Mouse (Mus musculus): ENCODE measurements around the gene Cped1. TPM values are rescaled to one million over a fixed set of nuclear protein-coding genes. Genes with fewer than 3 reads are reported as not detected.

Gene Cped1
- total RNA-seq, 2 experiments from 2014 or later, result 3.0 to 3.5 TPM

- no peak for DNase-seq (ENCODE audit: low spot score in 2 of 2)
- intact Hi-C loops (cut with DNase I), result no loop called here
These were observed 78.6 kb downstream of the Cped1 start for GRCm38 (mm10) chr6:22064341-22064740.

- intact Hi-C loops (cut with DNase I), result loop anchor here (1.0 to 5.0 kb wide), 2 partner anchors 85 to 273 kb away; partner anchors contain the start of gene Cped1
These were observed 85.0 kb downstream of the Cped1 start for GRCm38 (mm10) chr6:22070603-22071322.

GRCm38 (mm10) chr6:22071323-22071840, 85.7 kb downstream of the Cped1 start:
- intact Hi-C loops (cut with DNase I), result loop anchor here (1.0 to 5.0 kb wide), 2 partner anchors 86 to 274 kb away; partner anchors contain the start of gene Cped1
- DNase-seq (ENCODE audit: low spot score in 2 of 2), result peak in 1 of 2 experiments; percentile 52

More at GRCm38 (mm10) chr6:22070603-22071322, 85.0 kb downstream of the Cped1 start:
- peak in 1 of 2 experiments; percentile 38 for DNase-seq (ENCODE audit: low spot score in 2 of 2)

GRCm38 (mm10) chr6:22072737-22073136, 87.0 kb downstream of the Cped1 start:
- no peak for DNase-seq (ENCODE audit: low spot score in 2 of 2)
- intact Hi-C loops (cut with DNase I), result loop anchor here (5.0 kb wide), 1 partner anchor 275 kb away; no protein-coding TSS in a partner anchor

- intact Hi-C loops (cut with DNase I), result loop anchor here (5.0 kb wide), 1 partner anchor 277 kb away; no protein-coding TSS in a partner anchor
- DNase-seq (ENCODE audit: low spot score in 2 of 2), result no peak
These were observed 88.7 kb downstream of the Cped1 start for GRCm38 (mm10) chr6:22074232-22075083.

- intact Hi-C loops (cut with DNase I), result no loop called here
These were observed 93.1 kb downstream of the Cped1 start for GRCm38 (mm10) chr6:22078686-22079264.

GRCm38 (mm10) chr6:22086056-22086455, 100.3 kb downstream of the Cped1 start:
- DNase-seq (ENCODE audit: low spot score in 2 of 2), result no peak
- intact Hi-C loops (cut with DNase I), result no loop called here

More at GRCm38 (mm10) chr6:22078686-22079264, 93.1 kb downstream of the Cped1 start:
- no peak for DNase-seq (ENCODE audit: low spot score in 2 of 2)

GRCm38 (mm10) chr6:22088346-22089064, 102.8 kb downstream of the Cped1 start:
- intact Hi-C loops (cut with DNase I), result no loop called here

GRCm38 (mm10) chr6:22091773-22092172, 106.1 kb downstream of the Cped1 start:
- intact Hi-C loops (cut with DNase I), result no loop called here
- no peak for DNase-seq (ENCODE audit: low spot score in 2 of 2)

More at GRCm38 (mm10) chr6:22088346-22089064, 102.8 kb downstream of the Cped1 start:
- no peak for DNase-seq (ENCODE audit: low spot score in 2 of 2)

- DNase-seq (ENCODE audit: low spot score in 2 of 2), result no peak
- intact Hi-C loops (cut with DNase I), result no loop called here
These were observed 108.1 kb downstream of the Cped1 start for GRCm38 (mm10) chr6:22093792-22094191.

GRCm38 (mm10) chr6:22097709-22098108, 112.0 kb downstream of the Cped1 start:
- intact Hi-C loops (cut with DNase I), result loop anchor here (5.0 kb wide), 1 partner anchor 300 kb away; no protein-coding TSS in a partner anchor
- DNase-seq (ENCODE audit: low spot score in 2 of 2), result peak; percentile 47 to 72

GRCm38 (mm10) chr6:22099832-22100231, 114.1 kb downstream of the Cped1 start:
- no peak for DNase-seq (ENCODE audit: low spot score in 2 of 2)
- intact Hi-C loops (cut with DNase I), result loop anchor here (5.0 kb wide), 1 partner anchor 303 kb away; no protein-coding TSS in a partner anchor

- DNase-seq (ENCODE audit: low spot score in 2 of 2), result peak in 1 of 2 experiments; percentile 62
These were observed 116.2 kb downstream of the Cped1 start for GRCm38 (mm10) chr6:22101939-22102338.

GRCm38 (mm10) chr6:22102752-22103151, 117.0 kb downstream of the Cped1 start:
- intact Hi-C loops (cut with DNase I), result no loop called here
- no peak for DNase-seq (ENCODE audit: low spot score in 2 of 2)

More at GRCm38 (mm10) chr6:22101939-22102338, 116.2 kb downstream of the Cped1 start:
- intact Hi-C loops (cut with DNase I), result no loop called here

- intact Hi-C loops (cut with DNase I), result no loop called here
- no peak for DNase-seq (ENCODE audit: low spot score in 2 of 2)
These were observed 118.0 kb downstream of the Cped1 start for GRCm38 (mm10) chr6:22103713-22104112.

- intact Hi-C loops (cut with DNase I), result no loop called here
- DNase-seq (ENCODE audit: low spot score in 2 of 2), result no peak
These were observed 118.5 kb downstream of the Cped1 start for GRCm38 (mm10) chr6:22104211-22104610.

GRCm38 (mm10) chr6:22114079-22114478, 128.4 kb downstream of the Cped1 start:
- intact Hi-C loops (cut with DNase I), result no loop called here

GRCm38 (mm10) chr6:22116679-22117078, 131.0 kb downstream of the Cped1 start:
- intact Hi-C loops (cut with DNase I), result no loop called here
- DNase-seq (ENCODE audit: low spot score in 2 of 2), result no peak

More at GRCm38 (mm10) chr6:22114079-22114478, 128.4 kb downstream of the Cped1 start:
- no peak for DNase-seq (ENCODE audit: low spot score in 2 of 2)

- intact Hi-C loops (cut with DNase I), result loop anchor here (5.0 kb wide), 4 partner anchors 165 to 865 kb away; partner anchors contain the start of gene Wnt16
- DNase-seq (ENCODE audit: low spot score in 2 of 2), result peak; percentile 70 to 84
These were observed 136.4 kb downstream of the Cped1 start for GRCm38 (mm10) chr6:22122080-22122479.
